8 mouse cellular contexts compared by ENCODE assay signal in genomic region chr3:122985183-122985944, GRCm38 (mm10). TPM values are rescaled to one million over a fixed set of nuclear protein-coding genes. Genes with fewer than 3 reads are reported as not detected.
DNase-seq lines count a peak whose midpoint lies in the region; ATAC-seq and TF ChIP-seq lines count a peak whose summit lies in the region.

No protein-coding gene starts in this region.

- WGBS in embryonic facial prominence, embryonic 14.5 days: 15% methylated on average over 13 of the region's 13 CpGs
- WGBS in limb, embryonic 15.5 days: 10% methylated on average over 13 of the region's 13 CpGs
- 16% methylated on average over 13 of the region's 13 CpGs for WGBS in stomach, embryonic 16.5 days

- no peaks in the 10 kb centered on the region for H3K36me3 ChIP-seq in C2C12 (ENCODE audit: control insufficient read depth, insufficient read depth)
- no peaks in the 10 kb centered on the region for H3K36me3 ChIP-seq in embryonic facial prominence, embryonic 14.5 days (ENCODE audit: control insufficient read depth, insufficient read depth, low read length)
- no peaks in the 10 kb centered on the region for H3K36me3 ChIP-seq in limb, embryonic 15.5 days
- H3K36me3 ChIP-seq in stomach, embryonic 16.5 days (ENCODE audit: control insufficient read depth, insufficient read depth, low read length): no peaks in the 10 kb centered on the region

- ATAC-seq in embryonic facial prominence, embryonic 14.5 days (ENCODE audit: low read depth): no peak
- no peak for ATAC-seq in limb, embryonic 15.5 days (ENCODE audit: insufficient number of reproducible peaks, low FRiP score, low TSS enrichment, low read depth)
- no peak for ATAC-seq in stomach, embryonic 16.5 days (ENCODE audit: insufficient read depth, low FRiP score)

- H3K27me3 ChIP-seq in C2C12 (ENCODE audit: control insufficient read depth, insufficient read depth, insufficient read length): no peaks in the 10 kb centered on the region
- no peaks in the 10 kb centered on the region for H3K27me3 ChIP-seq in embryonic facial prominence, embryonic 14.5 days (replicated peaks; ENCODE audit: control insufficient read depth, insufficient read depth, low read length)
- H3K27me3 ChIP-seq in limb, embryonic 15.5 days: no peaks in the 10 kb centered on the region
- no peaks in the 10 kb centered on the region for H3K27me3 ChIP-seq in stomach, embryonic 16.5 days (ENCODE audit: control insufficient read depth, insufficient read depth, low read length)

- H3K4me3 ChIP-seq in gastrocnemius, adult 2 months: peak overlapping the region; percentile 93
- peak overlapping the region; percentile 72 for H3K4me3 ChIP-seq in C2C12 (ENCODE audit: insufficient read depth, poor library complexity, severe bottlenecking)
- peak overlapping the region; percentile 93 for H3K4me3 ChIP-seq in embryonic facial prominence, embryonic 14.5 days (ENCODE audit: low read depth, low read length)
- peak overlapping the region; percentile 68 for H3K4me3 ChIP-seq in limb, embryonic 15.5 days
- H3K4me3 ChIP-seq in stomach, embryonic 16.5 days (replicated peaks; ENCODE audit: low read length): peak overlapping the region; percentile 84

- H3K4me1 ChIP-seq in embryonic facial prominence, embryonic 14.5 days (ENCODE audit: control insufficient read depth, insufficient read depth, low read length): peaks cover 13% of the 10 kb centered on the region
- peaks cover 3% of the 10 kb centered on the region; the same call in 1 of the 2 replicates for H3K4me1 ChIP-seq in limb, embryonic 15.5 days
- H3K4me1 ChIP-seq in stomach, embryonic 16.5 days (ENCODE audit: control insufficient read depth, insufficient read depth, low read length): peaks cover 6% of the 10 kb centered on the region; the same call in 1 of the 2 replicates

- intact Hi-C loops in gastrocnemius, adult 2 months (cut with DNase I): loop anchor here (2.0 kb wide), 1 partner anchor 107 kb away; no protein-coding TSS in a partner anchor

- no peak for DNase-seq in gastrocnemius, adult 2 months
- no peak for DNase-seq in gastrocnemius, postnatal 25 days
- DNase-seq in embryonic facial prominence, embryonic 14.5 days (ENCODE audit: low spot score): peak; percentile 35
- no peak for DNase-seq in right cerebral cortex, postnatal 14 days
- DNase-seq in layer of hippocampus, postnatal 25 days (ENCODE audit: extremely low spot score in 1 of 2, low spot score in 1 of 2): no peak

- H3K27ac ChIP-seq in gastrocnemius, adult 2 months: peak overlapping the region; percentile 99
- H3K27ac ChIP-seq in embryonic facial prominence, embryonic 14.5 days (replicated peaks; ENCODE audit: low read depth, low read length): peak overlapping the region; percentile 96
- peak overlapping the region; percentile 97; the same call in 1 of the 2 replicates for H3K27ac ChIP-seq in limb, embryonic 15.5 days
- peak overlapping the region; percentile 98 for H3K27ac ChIP-seq in stomach, embryonic 16.5 days (ENCODE audit: low read length)

- peak overlapping the region; percentile 96 for H3K9ac ChIP-seq in embryonic facial prominence, embryonic 14.5 days (ENCODE audit: low read depth, low read length)
- peak overlapping the region; percentile 85; the same call in 1 of the 2 replicates for H3K9ac ChIP-seq in limb, embryonic 15.5 days
- peak overlapping the region; percentile 95 for H3K9ac ChIP-seq in stomach, embryonic 16.5 days (ENCODE audit: low read length)

- no peak for TF ChIP-seq CTCF in gastrocnemius, adult 2 months (IDR thresholded peaks at IDR 0.05)
- TF ChIP-seq CTCF in C2C12 (IDR thresholded peaks at IDR 0.05; ENCODE audit: control insufficient read depth, insufficient read depth, insufficient read length): no peak

- peak overlapping the region; percentile 72 for H3K4me2 ChIP-seq in embryonic facial prominence, embryonic 14.5 days (ENCODE audit: low read depth, low read length)
- H3K4me2 ChIP-seq in limb, embryonic 15.5 days: peak overlapping the region; percentile 41
- peak overlapping the region; percentile 75 for H3K4me2 ChIP-seq in stomach, embryonic 16.5 days (ENCODE audit: low read depth, low read length)

- H3K9me3 ChIP-seq in embryonic facial prominence, embryonic 14.5 days (ENCODE audit: control insufficient read depth, low read length): no peaks in the 10 kb centered on the region
- no peaks in the 10 kb centered on the region for H3K9me3 ChIP-seq in limb, embryonic 15.5 days
- H3K9me3 ChIP-seq in stomach, embryonic 16.5 days (replicated peaks; ENCODE audit: control insufficient read depth, low read length): no peaks in the 10 kb centered on the region

- H3ac ChIP-seq in C2C12 (ENCODE audit: control insufficient read depth, insufficient read length, low read depth): peak overlapping the region; percentile 88

- peaks cover 3% of the 10 kb centered on the region for H3K79me2 ChIP-seq in C2C12 (ENCODE audit: control insufficient read depth, insufficient read depth)

- no peaks in the 10 kb centered on the region for H3K79me3 ChIP-seq in C2C12 (ENCODE audit: low read depth)

TF ChIP-seq in C2C12, 6 proteins besides CTCF, POLR2A, EP300 and RAD21:
- TF ChIP-seq MYOG (IDR thresholded peaks at IDR 0.05; ENCODE audit: control insufficient read depth, extremely low read depth, insufficient read length) (no peak), CEBPB (IDR thresholded peaks at IDR 0.05; ENCODE audit: low read depth) (no peak), FOSL1 (IDR thresholded peaks at IDR 0.05; ENCODE audit: insufficient read depth, low read length, poor library complexity, severe bottlenecking) (no peak), MAX (IDR thresholded peaks at IDR 0.05) (no peak), MYOD1 (IDR thresholded peaks at IDR 0.05; ENCODE audit: control insufficient read depth, insufficient read length, low read depth) (no peak), USF1 (IDR thresholded peaks at IDR 0.05; ENCODE audit: low read depth) (no peak)
TF ChIP-seq in C2C12: peak in this region for 0.

RNA-seq across cellular contexts. Expression of gene Usp53, which starts 1.1 kb away (rescaled TPM):
- 10 to 100 TPM; 10.7 to 13.5 TPM for total RNA-seq in gastrocnemius, adult 2 months (2021)
- total RNA-seq in gastrocnemius, postnatal 25 days (2021): 10 to 100 TPM in 1 of 2 experiments, 1 to 10 TPM in 1; 8.6 to 10.9 TPM
- 1.7 TPM for polyA plus RNA-seq in C2C12 (2012; fragmentation: generic; extraction: Trizol)
- polyA plus RNA-seq in embryonic facial prominence, embryonic 14.5 days (2014; fragmentation: Nextera tagmentation; extraction: Ambion mirVana): 7.7 and 8.1 TPM in 2 replicates
- 8.1 and 10.3 TPM in 2 replicates for polyA plus RNA-seq in limb, embryonic 15.5 days (2015; fragmentation: Nextera tagmentation; extraction: Ambion mirVana)
- polyA plus RNA-seq in stomach, embryonic 16.5 days (2015; fragmentation: Nextera tagmentation; extraction: Ambion mirVana): 17.6 and 22.6 TPM in 2 replicates
- 10 to 100 TPM; 22.4 to 25.4 TPM for total RNA-seq in layer of hippocampus, postnatal 25 days (2021)

RNA-seq across cellular contexts. Expression of gene Myoz2, which starts 49.5 kb away (rescaled TPM):
- total RNA-seq in gastrocnemius, adult 2 months (2021): 100 to 1,000 TPM; 281 to 748 TPM
- total RNA-seq in gastrocnemius, postnatal 25 days (2021): 100 to 1,000 TPM; 318 to 503 TPM
- polyA plus RNA-seq in C2C12 (2012; fragmentation: generic; extraction: Trizol): 0.06 TPM
- polyA plus RNA-seq in embryonic facial prominence, embryonic 14.5 days (2014; fragmentation: Nextera tagmentation; extraction: Ambion mirVana): 64.7 and 94.7 TPM in 2 replicates
- polyA plus RNA-seq in limb, embryonic 15.5 days (2015; fragmentation: Nextera tagmentation; extraction: Ambion mirVana): 23.0 and 75.0 TPM in 2 replicates
- 3.6 and 21.6 TPM in 2 replicates for polyA plus RNA-seq in stomach, embryonic 16.5 days (2015; fragmentation: Nextera tagmentation; extraction: Ambion mirVana)
- under 1 TPM in 1 of 2 experiments, not detected in 1; 0.30 TPM for total RNA-seq in layer of hippocampus, postnatal 25 days (2021)
